Mouse (Mus musculus): ENCODE results near the gene Frem2. TPM values are rescaled to one million over a fixed set of nuclear protein-coding genes. Genes with fewer than 3 reads are reported as not detected.

The Frem2 gene
- polyA plus RNA-seq, 1 experiment from 2014 or later, result 7.8 TPM

- 84% methylated on average over 4 of the region's 4 CpGs for WGBS
- H3K36me3 ChIP-seq (replicated peaks), result peaks cover 97% of the 10 kb centered on the region
Observed at GRCm38 (mm10) chr3:53474179-53474578, 183.0 kb downstream of the Frem2 start.

DNA sequence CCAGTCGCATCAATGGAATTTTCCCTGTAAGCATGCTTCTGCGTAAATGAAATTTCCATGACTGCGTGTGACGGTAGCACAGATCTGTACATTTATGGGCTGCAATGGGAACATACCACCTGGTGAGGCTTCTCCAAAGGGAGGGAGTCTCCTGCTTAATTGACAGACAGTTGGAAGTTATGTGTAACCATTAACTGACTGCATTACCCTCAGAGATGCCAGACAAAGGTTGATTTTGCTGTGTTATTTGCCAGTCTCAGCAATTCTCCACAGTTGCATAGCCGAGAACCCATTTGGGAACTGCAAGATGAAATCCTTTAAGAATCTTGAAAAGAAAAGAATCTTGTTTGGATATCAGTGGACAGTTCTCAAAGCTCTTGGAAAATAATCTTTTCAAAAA is 185.1 kb downstream of the Frem2 start:
- peaks cover 94% of the 10 kb centered on the region for H3K36me3 ChIP-seq (replicated peaks)
- 97% methylated on average over 5 of the region's 5 CpGs for WGBS
- H3K4me3 ChIP-seq, result no peak overlapping the region
- H3K4me1 ChIP-seq, result peaks cover 7% of the 10 kb centered on the region; the same call in 1 of the 2 replicates
- no peak overlapping the region for H3K27ac ChIP-seq (replicated peaks)
- no peaks in the 10 kb centered on the region for H3K27me3 ChIP-seq (replicated peaks; ENCODE audit: low read depth, poor library complexity, severe bottlenecking)
- DNase-seq (ENCODE audit: low spot score), result no peak
- no peaks in the 10 kb centered on the region for H3K9me3 ChIP-seq

More at GRCm38 (mm10) chr3:53474179-53474578, 183.0 kb downstream of the Frem2 start:
- no peaks in the 10 kb centered on the region for H3K9me3 ChIP-seq
- H3K27me3 ChIP-seq (replicated peaks; ENCODE audit: low read depth, poor library complexity, severe bottlenecking), result no peaks in the 10 kb centered on the region
- DNase-seq (ENCODE audit: low spot score), result no peak
- H3K4me1 ChIP-seq, result no peaks in the 10 kb centered on the region
- no peak overlapping the region for H3K4me3 ChIP-seq
- H3K27ac ChIP-seq (replicated peaks), result no peak overlapping the region

GRCm38 (mm10) chr3:53469650-53470049 is 187.5 kb downstream of the Frem2 start:
- WGBS, result 95% methylated on average over 5 of the region's 5 CpGs
- no peaks in the 10 kb centered on the region for H3K9me3 ChIP-seq
- DNase-seq (ENCODE audit: low spot score), result no peak
- H3K36me3 ChIP-seq (replicated peaks), result peaks cover 72% of the 10 kb centered on the region
- H3K27me3 ChIP-seq (replicated peaks; ENCODE audit: low read depth, poor library complexity, severe bottlenecking), result no peaks in the 10 kb centered on the region
- H3K4me1 ChIP-seq, result peaks cover 31% of the 10 kb centered on the region
- H3K27ac ChIP-seq (replicated peaks), result no peak overlapping the region
- H3K4me3 ChIP-seq, result no peak overlapping the region

DNA sequence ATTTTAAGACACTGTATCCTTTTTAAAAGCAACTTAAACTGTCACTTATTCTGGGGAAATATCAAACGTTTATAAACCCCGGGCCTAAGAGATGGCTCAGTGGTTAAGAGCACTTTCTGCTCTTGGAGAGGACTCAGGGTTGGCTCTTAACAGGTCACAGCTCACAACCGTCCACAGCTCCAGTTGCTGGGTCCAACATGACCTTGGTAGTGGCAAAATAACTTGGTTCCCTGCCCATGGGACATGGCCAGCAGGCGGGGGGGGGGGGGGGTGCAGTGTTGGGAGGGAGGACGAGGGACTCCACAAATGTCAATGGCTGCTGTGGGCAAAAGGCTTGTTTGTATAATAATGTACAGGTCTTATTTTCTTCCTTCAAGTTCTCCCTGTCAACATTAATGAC is 189.8 kb downstream of the Frem2 start:
- WGBS, result 80% methylated on average over 5 of the region's 5 CpGs
- peaks cover 37% of the 10 kb centered on the region for H3K4me1 ChIP-seq

GRCm38 (mm10) chr3:53466481-53466880 is 190.7 kb downstream of the Frem2 start:
- no peaks in the 10 kb centered on the region for H3K27me3 ChIP-seq (replicated peaks; ENCODE audit: low read depth, poor library complexity, severe bottlenecking)
- peak overlapping the region; percentile 95 for H3K4me3 ChIP-seq
- no peaks in the 10 kb centered on the region for H3K9me3 ChIP-seq
- WGBS, result 61% methylated on average over 9 of the region's 9 CpGs
- no peak overlapping the region for H3K27ac ChIP-seq (replicated peaks)
- peaks cover 40% of the 10 kb centered on the region for H3K36me3 ChIP-seq (replicated peaks)
- DNase-seq (ENCODE audit: low spot score), result no peak
- peaks cover 42% of the 10 kb centered on the region for H3K4me1 ChIP-seq

More for the DNA sequence above, 189.8 kb downstream of the Frem2 start:
- Histone ChIP-seq H3K27me3 (replicated peaks; ENCODE audit: low read depth, poor library complexity, severe bottlenecking) (no peaks in the 10 kb centered on the region), H3K36me3 (replicated peaks) (peaks cover 49% of the 10 kb centered on the region), H3K4me3 (no peak overlapping the region), H3K27ac (replicated peaks) (no peak overlapping the region), H3K9me3 (no peaks in the 10 kb centered on the region)
- no peak for DNase-seq (ENCODE audit: low spot score)

DNA sequence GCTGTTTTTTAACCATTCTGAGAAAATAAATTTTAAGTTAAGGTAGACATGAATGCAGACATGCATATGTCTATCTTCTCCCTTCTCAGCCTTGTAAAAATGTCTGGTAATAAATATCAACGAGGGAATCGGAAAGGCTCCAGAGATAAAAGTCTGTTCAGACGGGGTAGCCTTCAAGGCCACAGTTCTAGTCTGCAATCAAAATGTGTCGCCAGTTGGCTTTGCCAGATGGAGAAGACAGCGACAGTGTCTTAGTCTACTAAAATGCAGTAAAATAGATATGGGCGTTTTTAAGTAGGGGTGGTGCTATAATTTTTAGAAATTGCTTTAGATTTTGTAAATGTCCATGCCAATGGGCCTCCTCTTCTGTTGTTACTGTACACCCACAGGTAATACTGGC is 191.8 kb downstream of the Frem2 start:
- H3K36me3 ChIP-seq (replicated peaks), result peaks cover 38% of the 10 kb centered on the region

GRCm38 (mm10) chr3:53464146-53464698 is 192.9 kb downstream of the Frem2 start:
- H3K36me3 ChIP-seq (replicated peaks), result peaks cover 38% of the 10 kb centered on the region
- peak; percentile 19 for DNase-seq (ENCODE audit: low spot score)
- no peaks in the 10 kb centered on the region for H3K9me3 ChIP-seq
- H3K4me3 ChIP-seq, result peak overlapping the region; percentile 95
- no peaks in the 10 kb centered on the region for H3K27me3 ChIP-seq (replicated peaks; ENCODE audit: low read depth, poor library complexity, severe bottlenecking)
- under 1% methylated on average over 20 of the region's 20 CpGs for WGBS
- peak overlapping the region; percentile 96 for H3K27ac ChIP-seq (replicated peaks)
- H3K4me1 ChIP-seq, result peaks cover 45% of the 10 kb centered on the region

More for the DNA sequence above, 191.8 kb downstream of the Frem2 start:
- 66% methylated on average over 6 of the region's 6 CpGs for WGBS
- Histone ChIP-seq H3K4me3 (peak overlapping the region; percentile 95), H3K9me3 (no peaks in the 10 kb centered on the region), H3K4me1 (peaks cover 45% of the 10 kb centered on the region), H3K27me3 (replicated peaks; ENCODE audit: low read depth, poor library complexity, severe bottlenecking) (no peaks in the 10 kb centered on the region), H3K27ac (replicated peaks) (no peak overlapping the region)
- DNase-seq (ENCODE audit: low spot score), result no peak

Other genes with a start within 250 kb of the Frem2 start
- gene Nhlrc3, start 194.0 kb downstream of the Frem2 start, polyA plus RNA-seq (2016; fragmentation: Nextera tagmentation; extraction: Ambion mirVana), result 10.6 and 11.0 TPM in 2 replicates
- 23.5 and 24.7 TPM in 2 replicates for gene Proser1, start 193.7 kb downstream of the Frem2 start, polyA plus RNA-seq (2016; fragmentation: Nextera tagmentation; extraction: Ambion mirVana)
- gene Stoml3, start 168.7 kb downstream of the Frem2 start, polyA plus RNA-seq (2016; fragmentation: Nextera tagmentation; extraction: Ambion mirVana), result 0.08 TPM in 1 of 2 replicates, not detected in the other
- gene Gm10985, start 187.7 kb upstream of the Frem2 start, polyA plus RNA-seq (2016; fragmentation: Nextera tagmentation; extraction: Ambion mirVana), result not detected in 2 replicates
- 97.1 and 100 TPM in 2 replicates for gene Ufm1, start 206.5 kb upstream of the Frem2 start, polyA plus RNA-seq (2016; fragmentation: Nextera tagmentation; extraction: Ambion mirVana)

All from embryonic facial prominence, embryonic 10.5 days (tissue).